Mouse (Mus musculus) liver, embryonic 12.5 days (tissue): ENCODE results near the gene Lrg1. TPM values are rescaled to one million over a fixed set of nuclear protein-coding genes. Genes with fewer than 3 reads are reported as not detected.
A peak's percentile ranks its signal among the peaks of the same experiment; 100 is the strongest.

ENCODE experiments used
- ATAC-seq: fragments of 200-750 bp; cut with Nextera tagmentation; 2 replicates; pipeline ENCODE4 v1.8.0; 2017; ENCODE audit warnings: moderate number of reproducible peaks, mild to moderate bottlenecking, moderate library complexity
- H3K27ac ChIP-seq: fragments of 300-500 bp; sonication (generic); 2 replicates; pipeline ENCODE4 v1.5.1; 2016; ENCODE audit warnings: mild to moderate bottlenecking
- H3K27me3 ChIP-seq: fragments of 300-500 bp; sonication (generic); replicated peaks from 2 replicates; pipeline ENCODE4 v1.6.1; 2016; ENCODE audit warnings: mild to moderate bottlenecking, moderate library complexity
- H3K36me3 ChIP-seq: fragments of 300-500 bp; sonication (generic); 2 replicates; pipeline ENCODE4 v1.6.1; 2016; ENCODE audit warnings: mild to moderate bottlenecking, moderate library complexity
- H3K4me1 ChIP-seq: fragments of 300-500 bp; sonication (generic); 2 replicates; pipeline ENCODE4 v1.6.1; 2016
- H3K4me2 ChIP-seq: fragments of 300-500 bp; sonication (generic); 2 replicates; pipeline ENCODE4 v1.6.1; 2016; ENCODE audit warnings: mild to moderate bottlenecking, moderate library complexity
- H3K4me3 ChIP-seq: fragments of 300-500 bp; sonication (generic); 2 replicates; pipeline ENCODE4 v1.5.1; 2016; ENCODE audit warnings: mild to moderate bottlenecking, moderate library complexity
- H3K9ac ChIP-seq: fragments of 300-500 bp; sonication (generic); 2 replicates; pipeline ENCODE4 v1.6.1; 2016; ENCODE audit warnings: mild to moderate bottlenecking, moderate library complexity
- H3K9me3 ChIP-seq: fragments of 300-500 bp; sonication (generic); replicated peaks from 2 replicates; pipeline ENCODE4 v1.6.1; 2016; ENCODE audit warnings: mild to moderate bottlenecking, moderate library complexity
- WGBS: fragments of 180-500 bp; shearing (Covaris S2); methylation state at CpG from one replicate; pipeline ENCODE4 v1.1.7; 2016; ENCODE audit not compliant: insufficient replicate concordance; 5-methylcytosine and 5-hydroxymethylcytosine counted together
- polyA plus RNA-seq: library from polyadenylated mRNA; unstranded; fragments of >200 nt; fragmentation: Nextera tagmentation; extraction: Ambion mirVana; gene quantifications from 2 replicates; pipeline ENCODE4 v1.2.1, GENCODE M21; 2016

Gene Lrg1
- polyA plus RNA-seq, 1 experiment from 2014 or later = 0.27 TPM

DNA sequence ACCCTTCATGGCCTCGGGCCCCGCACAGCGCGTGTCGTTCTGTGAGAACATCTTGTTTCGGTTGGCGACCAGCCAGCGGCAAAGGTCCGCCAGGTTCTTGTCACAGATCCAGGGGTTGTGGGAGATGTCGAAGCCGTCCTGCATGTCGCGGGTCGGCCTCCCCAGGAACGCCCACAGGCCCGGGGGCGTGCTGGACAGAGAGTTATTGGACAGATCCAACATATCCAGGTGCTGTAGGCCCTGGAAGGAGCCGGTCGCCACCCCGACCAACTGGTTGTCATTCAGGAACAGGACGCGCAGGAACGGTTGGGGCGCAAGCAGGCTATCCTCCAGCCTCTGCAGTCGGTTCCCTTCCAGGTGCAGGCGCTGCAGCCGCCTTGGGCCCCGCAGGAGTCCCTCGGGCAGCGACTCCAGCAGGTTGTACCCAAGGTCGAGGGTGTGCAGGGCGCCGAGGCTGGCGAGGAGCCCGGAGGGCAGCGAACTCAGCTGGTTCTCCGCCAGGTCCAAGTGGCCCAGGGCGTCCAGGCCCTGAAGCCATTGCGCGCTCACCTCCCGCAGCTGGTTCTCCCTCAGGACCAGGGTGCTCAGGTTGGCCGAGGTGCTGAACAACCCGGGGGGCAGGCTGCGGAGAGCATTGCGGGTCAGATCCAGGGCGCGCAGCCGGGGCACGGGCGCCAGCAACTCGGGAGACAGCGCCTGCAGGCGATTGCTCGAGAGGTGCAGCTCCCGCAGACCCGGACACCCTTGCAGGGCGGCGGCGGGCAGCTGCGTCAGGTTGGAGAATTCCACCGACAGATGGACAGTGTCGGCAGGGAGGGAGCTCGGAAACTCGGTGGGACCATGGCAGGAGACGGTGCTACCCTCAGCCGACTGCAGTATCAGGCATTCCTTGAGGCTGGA is 1.6 kb downstream of the Lrg1 start:
- Histone ChIP-seq H3K27me3 (peaks cover 93% of the 10 kb centered on the region), H3K4me3 (0 out of 2 replicates have a peak overlapping the region, but pooled peaks have one; percentile 10), H3K4me1 (peaks cover 32% of the 10 kb centered on the region), H3K4me2 (peak overlapping the region; percentile 31), H3K27ac (no peak overlapping the region), H3K36me3 (peaks cover 7% of the 10 kb centered on the region; the same call in 1 of the 2 replicates), H3K9ac (no peak overlapping the region), H3K9me3 (peaks cover 7% of the 10 kb centered on the region)
- ATAC-seq = no peak
- WGBS = 6% methylated on average over 66 of the region's 66 CpGs

DNA sequence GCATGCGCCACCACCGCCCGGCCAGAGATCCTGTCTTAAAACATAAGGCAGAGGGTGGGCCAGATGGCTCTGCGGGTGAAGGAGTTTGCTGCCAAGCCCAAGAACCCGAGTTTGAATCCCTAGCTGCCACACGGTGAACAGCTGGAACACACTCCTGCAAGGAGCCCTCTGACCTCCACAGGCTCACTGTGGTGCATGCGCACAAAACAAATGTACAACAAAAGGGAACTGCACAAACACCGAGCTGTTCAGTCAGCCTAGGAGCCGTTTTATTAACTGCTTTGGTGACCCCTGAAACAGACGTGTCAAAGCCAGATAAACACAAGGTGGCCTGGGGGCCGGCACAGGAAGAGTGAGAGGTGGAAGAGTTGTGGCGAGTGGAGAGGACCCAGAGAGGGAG is 2.4 kb downstream of the Lrg1 start:
- peaks cover 7% of the 10 kb centered on the region; the same call in 1 of the 2 replicates for H3K36me3 ChIP-seq
- peaks cover 98% of the 10 kb centered on the region for H3K27me3 ChIP-seq
- H3K27ac ChIP-seq = no peak overlapping the region
- peaks cover 28% of the 10 kb centered on the region for H3K4me1 ChIP-seq
- peaks cover 7% of the 10 kb centered on the region for H3K9me3 ChIP-seq
- H3K4me2 ChIP-seq = peak overlapping the region; percentile 31
- H3K4me3 ChIP-seq = no peak overlapping the region
- WGBS = 34% methylated on average over 12 of the region's 12 CpGs
- no peak for ATAC-seq
- no peak overlapping the region for H3K9ac ChIP-seq

DNA sequence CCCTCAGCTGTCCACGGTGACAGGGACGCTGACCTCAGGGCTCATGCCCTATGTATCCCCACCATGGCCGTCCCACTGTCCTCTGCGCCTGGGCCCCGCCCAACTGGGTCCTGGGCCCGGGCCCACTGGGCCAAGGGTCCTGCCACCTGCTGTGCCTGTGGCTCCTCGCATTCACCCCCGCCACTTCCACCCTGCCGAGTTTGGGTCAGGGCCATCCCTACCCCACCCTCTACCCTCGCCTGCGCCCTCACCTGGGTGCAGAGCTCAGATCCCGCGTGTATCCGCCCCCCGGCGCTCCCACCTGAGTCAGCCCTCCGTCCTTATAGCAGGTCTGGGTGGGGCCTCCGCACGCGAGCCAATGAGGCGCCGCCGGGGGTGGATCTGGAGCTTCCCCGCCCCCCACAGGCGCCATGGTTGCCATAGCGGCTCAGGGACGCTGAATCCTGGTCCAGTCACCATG is 4.5 kb downstream of the Lrg1 start, which contains the start of gene Plin5:
Gene Plin5 (minus strand): TSS at position 346 of the 460 bp plus-strand sequence.
- Histone ChIP-seq H3K9me3 (peaks cover under 1% of the 10 kb centered on the region; the same call in 1 of the 2 replicates), H3K9ac (peak within 1 kb of the TSS; percentile 36; the same call in 1 of the 2 replicates), H3K27ac (no peak within 1 kb of the TSS), H3K4me1 (peaks cover 21% of the 10 kb centered on the region), H3K4me2 (peak within 1 kb of the TSS; percentile 68), H3K4me3 (peak within 1 kb of the TSS; percentile 41), H3K27me3 (peaks cover 77% of the 10 kb centered on the region), H3K36me3 (no peaks in the 10 kb centered on the region)
- peak; percentile 47 for ATAC-seq
- WGBS = 1% methylated on average over 27 of the region's 27 CpGs

DNA sequence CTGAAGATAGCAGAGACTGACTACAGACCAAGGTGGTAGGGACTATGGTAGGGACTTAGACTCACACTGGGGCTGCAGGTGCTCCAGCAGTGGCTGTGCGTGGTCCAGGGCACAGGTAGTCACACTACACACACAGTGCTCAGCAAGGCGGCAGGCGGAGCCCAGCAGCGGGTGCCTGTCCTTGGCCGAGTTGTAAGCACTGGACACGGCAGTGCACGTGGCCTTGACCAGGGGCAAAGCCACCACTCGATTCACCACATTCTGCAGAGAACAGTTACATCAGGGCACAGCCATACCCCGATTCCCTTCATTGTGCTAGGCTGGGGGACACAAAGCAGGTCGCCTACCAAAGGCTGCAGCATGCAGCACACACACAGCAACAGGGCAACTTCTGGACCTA is 5.6 kb downstream of the Lrg1 start:
- no peak for ATAC-seq
- H3K9ac ChIP-seq = no peak overlapping the region
- H3K27me3 ChIP-seq = peaks cover 66% of the 10 kb centered on the region
- H3K9me3 ChIP-seq = no peaks in the 10 kb centered on the region
- WGBS = 58% methylated on average over 10 of the region's 10 CpGs
- no peak overlapping the region for H3K4me2 ChIP-seq
- H3K27ac ChIP-seq = no peak overlapping the region
- H3K36me3 ChIP-seq = no peaks in the 10 kb centered on the region
- no peak overlapping the region for H3K4me3 ChIP-seq
- H3K4me1 ChIP-seq = peaks cover 21% of the 10 kb centered on the region

DNA sequence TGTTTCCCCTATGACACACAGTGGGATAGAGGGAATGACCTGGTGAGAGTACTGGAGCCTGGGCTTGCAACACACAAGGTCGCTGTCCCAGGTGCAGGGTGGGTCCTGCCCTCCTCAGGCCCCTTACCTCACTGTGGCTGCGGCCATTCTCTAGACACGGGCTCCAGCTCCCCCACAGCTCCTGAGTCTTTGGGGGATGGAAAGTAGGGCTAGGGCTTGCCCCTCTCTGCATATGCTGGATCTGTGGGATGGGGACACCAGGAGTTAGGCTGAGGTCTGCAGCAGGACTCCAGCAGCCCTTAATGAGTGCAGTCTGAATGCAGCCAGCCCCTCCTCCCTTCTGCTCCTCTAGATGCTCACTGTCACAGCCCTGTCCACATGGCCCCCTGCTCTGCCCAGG is 9.1 kb downstream of the Lrg1 start:
- Histone ChIP-seq H3K9me3 (no peaks in the 10 kb centered on the region), H3K9ac (no peak overlapping the region), H3K27ac (no peak overlapping the region), H3K36me3 (no peaks in the 10 kb centered on the region), H3K4me3 (no peak overlapping the region), H3K4me2 (no peak overlapping the region), H3K4me1 (peaks cover 10% of the 10 kb centered on the region), H3K27me3 (peaks cover 33% of the 10 kb centered on the region)
- 52% methylated on average over 3 of the region's 3 CpGs for WGBS
- no peak for ATAC-seq

DNA sequence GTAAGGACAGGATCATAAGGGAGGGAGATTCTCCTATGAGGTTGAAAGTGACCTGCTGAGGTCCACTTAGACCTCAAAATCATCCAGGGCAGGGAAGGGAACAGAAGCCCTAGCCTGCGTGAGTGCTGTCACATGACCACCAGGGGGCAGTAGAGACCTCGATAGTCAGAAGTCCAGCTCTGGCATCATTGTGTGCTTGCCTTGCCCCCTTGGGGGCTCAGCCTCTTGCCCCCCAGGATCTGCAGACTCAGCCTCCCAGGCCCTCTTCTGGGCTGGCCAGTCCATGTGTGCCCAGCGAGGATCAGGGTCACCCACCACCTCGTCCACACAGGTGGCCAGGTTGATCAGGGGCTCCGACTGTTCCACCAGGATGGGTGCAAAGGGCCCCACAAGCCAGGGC is 9.9 kb downstream of the Lrg1 start:
- no peak overlapping the region for H3K4me2 ChIP-seq
- no peak overlapping the region for H3K4me3 ChIP-seq
- no peak overlapping the region for H3K27ac ChIP-seq
- H3K9ac ChIP-seq = no peak overlapping the region
- peak; percentile 27 for ATAC-seq
- H3K36me3 ChIP-seq = no peaks in the 10 kb centered on the region
- no peaks in the 10 kb centered on the region for H3K9me3 ChIP-seq
- H3K27me3 ChIP-seq = peaks cover 25% of the 10 kb centered on the region
- H3K4me1 ChIP-seq = peaks cover 2% of the 10 kb centered on the region
- WGBS = 41% methylated on average over 5 of the region's 5 CpGs

DNA sequence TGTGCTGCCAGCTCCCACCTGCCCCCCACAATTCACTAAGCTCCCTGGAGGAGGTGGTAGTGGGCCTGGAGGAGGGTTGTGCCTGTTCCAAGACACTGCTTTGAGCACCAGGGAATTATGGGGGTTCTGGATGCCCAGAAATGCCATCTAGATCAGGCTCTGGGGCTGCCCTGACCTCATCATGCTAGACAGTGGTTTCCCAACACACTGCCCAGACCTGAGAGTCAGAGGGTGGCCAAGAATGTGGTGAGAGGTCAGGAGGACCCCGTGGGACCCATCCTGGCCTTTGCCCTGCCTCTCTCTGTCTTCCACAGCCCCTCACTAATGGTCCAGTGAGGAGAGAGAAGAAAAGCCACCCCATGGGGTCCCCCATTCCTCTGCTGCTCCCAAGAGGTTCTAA is 10.8 kb downstream of the Lrg1 start:
- Histone ChIP-seq H3K27me3 (peaks cover 16% of the 10 kb centered on the region), H3K4me3 (no peak overlapping the region), H3K36me3 (no peaks in the 10 kb centered on the region), H3K4me1 (no peaks in the 10 kb centered on the region), H3K9ac (no peak overlapping the region), H3K4me2 (no peak overlapping the region), H3K27ac (no peak overlapping the region), H3K9me3 (no peaks in the 10 kb centered on the region)
- no peak for ATAC-seq
- WGBS = 31% methylated on average over 1 of the region's 1 CpGs

DNA sequence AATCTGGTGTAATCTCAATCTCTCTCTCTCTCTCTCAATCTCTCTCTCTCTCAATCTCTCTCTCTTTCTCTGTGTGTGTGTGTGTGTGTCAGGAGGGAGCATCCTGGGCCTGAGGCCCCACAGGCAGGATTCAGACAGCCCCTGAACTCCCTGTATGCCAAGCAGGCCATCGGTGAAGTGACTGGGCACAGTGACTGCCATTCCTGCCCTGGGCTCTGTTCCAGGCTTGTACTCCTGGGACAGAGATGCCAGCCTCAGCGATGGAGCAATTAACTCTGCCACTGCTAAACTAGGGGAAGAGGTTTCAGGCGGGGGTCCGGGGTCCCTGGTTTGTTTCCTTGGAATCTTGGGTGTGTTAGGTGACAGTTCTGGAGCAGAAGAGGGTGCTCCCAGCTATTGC is 11.2 kb downstream of the Lrg1 start:
- H3K4me3 ChIP-seq = no peak overlapping the region
- no peak for ATAC-seq
- H3K27ac ChIP-seq = no peak overlapping the region
- 44% methylated on average over 4 of the region's 4 CpGs for WGBS
- H3K4me2 ChIP-seq = no peak overlapping the region
- no peaks in the 10 kb centered on the region for H3K9me3 ChIP-seq
- H3K9ac ChIP-seq = no peak overlapping the region
- H3K27me3 ChIP-seq = peaks cover 12% of the 10 kb centered on the region
- no peaks in the 10 kb centered on the region for H3K4me1 ChIP-seq
- no peaks in the 10 kb centered on the region for H3K36me3 ChIP-seq

DNA sequence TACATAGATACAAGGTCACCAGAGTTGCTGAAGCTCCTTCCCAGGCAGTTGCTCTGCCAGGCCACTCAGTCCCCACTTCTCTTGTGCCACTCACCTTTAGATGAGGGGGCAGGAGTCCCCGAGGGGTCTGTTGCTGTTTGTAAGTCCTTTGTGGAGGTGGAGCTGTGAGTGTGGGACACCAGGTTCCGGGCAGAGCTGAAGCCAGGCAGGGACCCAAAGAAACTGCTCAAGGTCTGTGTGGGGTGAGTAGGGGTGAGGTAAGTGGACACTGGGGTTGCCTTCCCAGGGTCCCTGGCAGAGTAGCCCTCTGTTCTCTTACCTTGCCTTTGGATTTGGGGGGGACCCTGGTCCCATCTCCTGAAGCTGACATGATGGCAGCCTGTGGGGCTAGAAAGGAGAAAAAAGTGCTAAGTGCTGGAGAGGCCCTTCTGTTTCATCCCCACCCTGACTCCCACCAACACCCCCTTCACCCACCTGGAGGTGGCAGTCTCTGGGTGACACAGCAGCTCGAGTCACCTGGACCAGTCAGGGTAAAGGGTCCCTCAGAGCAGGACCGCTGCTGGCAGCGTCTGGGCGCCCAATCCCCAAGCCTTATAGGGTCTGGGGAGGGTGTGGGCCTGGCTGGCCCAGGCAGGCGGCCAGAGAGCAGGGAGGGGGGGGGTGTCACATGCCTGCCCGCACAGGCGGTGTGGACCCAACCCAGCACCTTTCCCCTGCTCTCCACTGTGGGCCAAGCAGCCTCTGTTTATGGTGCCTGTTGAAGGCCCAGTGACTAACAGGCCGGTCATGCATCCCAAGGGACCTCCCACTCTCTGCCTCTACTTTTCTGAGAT is 12.4 kb downstream of the Lrg1 start, which contains the start of gene Plin4:
Gene Plin4 (minus strand): TSS at position 585 of the 833 bp plus-strand sequence.
- no peaks in the 10 kb centered on the region for H3K4me1 ChIP-seq
- no peak within 1 kb of the TSS for H3K4me2 ChIP-seq
- H3K4me3 ChIP-seq = no peak within 1 kb of the TSS
- no peaks in the 10 kb centered on the region for H3K9me3 ChIP-seq
- ATAC-seq = no peak
- H3K27me3 ChIP-seq = 0 out of 2 replicates have a peak, but pooled peaks cover under 1% of the 10 kb centered on the region
- H3K36me3 ChIP-seq = no peaks in the 10 kb centered on the region
- no peak within 1 kb of the TSS for H3K9ac ChIP-seq
- WGBS = 50% methylated on average over 10 of the region's 10 CpGs
- H3K27ac ChIP-seq = no peak within 1 kb of the TSS

DNA sequence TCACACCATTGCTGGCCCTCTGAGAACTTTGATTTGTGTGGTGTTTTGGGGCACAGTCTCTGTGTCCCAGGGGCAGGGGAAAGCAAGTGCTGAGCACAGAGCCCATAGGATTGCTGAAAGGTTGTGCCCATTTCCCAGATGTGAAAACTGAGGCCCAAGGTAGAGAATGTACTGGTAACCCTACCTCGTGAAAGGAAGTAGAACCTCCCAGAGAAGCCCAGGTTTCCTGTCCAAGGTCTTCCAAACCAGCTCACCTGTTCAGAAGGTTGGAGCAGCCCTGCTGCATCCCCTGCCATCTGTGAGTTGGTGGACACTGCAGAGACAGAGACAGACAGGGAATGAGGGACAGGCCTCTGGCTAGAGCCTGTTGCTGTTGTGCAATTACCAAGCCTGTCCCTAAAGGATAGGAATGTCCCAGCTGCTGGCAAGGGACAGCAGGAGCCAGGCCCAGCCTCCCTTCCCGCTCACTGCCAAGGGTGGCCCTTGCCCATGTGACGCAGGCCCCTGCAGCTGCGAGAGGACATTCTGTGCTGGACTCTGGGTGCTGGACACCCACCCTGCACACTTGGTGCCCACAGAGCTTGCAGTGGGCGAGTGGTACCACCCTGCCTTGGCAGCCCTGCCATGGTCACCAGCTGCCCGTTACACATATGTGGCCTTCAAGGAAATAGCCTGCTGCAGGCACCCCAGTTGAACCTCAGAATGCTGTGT is 13.3 kb downstream of the Lrg1 start:
- Histone ChIP-seq H3K27ac (no peak overlapping the region), H3K9me3 (no peaks in the 10 kb centered on the region), H3K36me3 (peaks cover 6% of the 10 kb centered on the region), H3K9ac (no peak overlapping the region), H3K4me1 (no peaks in the 10 kb centered on the region), H3K27me3 (no peaks in the 10 kb centered on the region), H3K4me3 (no peak overlapping the region), H3K4me2 (no peak overlapping the region)
- 67% methylated on average over 6 of the region's 6 CpGs for WGBS
- ATAC-seq = no peak

DNA sequence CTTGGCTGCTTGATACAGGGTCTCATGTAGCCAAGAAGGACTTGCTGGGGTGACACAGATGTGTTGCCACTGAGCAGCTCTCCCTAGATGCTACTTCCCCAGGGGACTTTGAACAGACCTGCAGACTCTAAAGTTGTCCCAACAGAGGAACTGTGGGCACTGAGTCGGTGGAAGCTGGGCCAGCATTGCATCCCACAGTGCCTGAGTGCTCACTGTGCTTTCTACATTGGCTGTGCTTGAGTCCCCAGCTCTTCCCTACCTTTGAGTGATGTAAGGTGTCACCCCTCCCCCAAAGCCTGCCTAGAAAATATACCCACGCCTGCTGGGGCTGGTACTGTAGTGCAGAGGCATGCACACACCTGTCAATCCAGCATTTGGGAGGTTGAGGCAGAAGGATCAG is 14.1 kb downstream of the Lrg1 start:
- Histone ChIP-seq H3K27me3 (no peaks in the 10 kb centered on the region), H3K4me2 (no peak overlapping the region), H3K36me3 (peaks cover 14% of the 10 kb centered on the region), H3K27ac (no peak overlapping the region), H3K4me3 (no peak overlapping the region), H3K9ac (no peak overlapping the region), H3K4me1 (no peaks in the 10 kb centered on the region), H3K9me3 (no peaks in the 10 kb centered on the region)
- 51% methylated on average over 2 of the region's 2 CpGs for WGBS
- no peak for ATAC-seq
